Mouse (Mus musculus): Measurements from ENCODE around the gene Mob1b. TPM values are rescaled to one million over a fixed set of nuclear protein-coding genes. Genes with fewer than 3 reads are reported as not detected.

The Mob1b gene
- total and polyA plus RNA-seq, 3 experiments = 7.0 to 11.9 (median 10.5) TPM

GRCm38 (mm10) chr5:88688583-88689187 is 32.0 kb upstream of the Mob1b start:
- dilution Hi-C loops (cut with MboI; ENCODE audit: extremely low pct_ligation_motif_present, extremely low pct_unique_long_range_greater_than_20kb, low sequenced_read_pairs) (no loop called here), in situ Hi-C loops (cut with MboI; ENCODE audit: low pct_ligation_motif_present, low pct_unique_long_range_greater_than_20kb, low sequenced_read_pairs) (no loop called here)
- Histone ChIP-seq H3K4me3 (replicated peaks in 1 of 3; ENCODE audit: low read depth in 2 of 3, low read length in 2 of 3, poor library complexity in 1 of 3) (no peak overlapping the region), H3K79me2 (replicated peaks; ENCODE audit: control insufficient read depth, extremely low read depth, insufficient read depth, poor library complexity, severe bottlenecking) (no peaks in the 10 kb centered on the region), H3K4me2 (ENCODE audit: insufficient read depth, low read depth, poor library complexity, severe bottlenecking) (no peak overlapping the region), H3K9ac (ENCODE audit: insufficient read depth, low read depth) (no peak overlapping the region), H3K9me3 (replicated peaks; ENCODE audit: low read length) (no peaks in the 10 kb centered on the region), H3K4me1 (ENCODE audit: control insufficient read depth in 1 of 2, insufficient read depth in 2 of 2) (peaks cover 0 to 3% of the 10 kb centered on the region in 2 experiments; a peak in 1 of 4 replicates), H3K27ac (ENCODE audit: insufficient read depth, low read depth) (no peak overlapping the region), H3K27me3 (replicated peaks) (no peaks in the 10 kb centered on the region), H3K36me3 (replicated peaks in 1 of 2; ENCODE audit: control insufficient read depth in 1 of 2, insufficient read depth in 1 of 2, low read length in 1 of 2) (no peaks in the 10 kb centered on the region)
- DNase-seq (ENCODE audit: extremely low read depth) = no peak
- TF ChIP-seq MAZ (IDR thresholded peaks at IDR 0.05; ENCODE audit: low read depth, low read length) (no peak), ZKSCAN1 (IDR thresholded peaks at IDR 0.05; ENCODE audit: borderline replicate concordance, low read depth, low read length) (no peak), MXI1 (IDR thresholded peaks at IDR 0.05; ENCODE audit: low read depth, low read length) (no peak), ZNF384 (IDR thresholded peaks at IDR 0.05; ENCODE audit: low read depth, low read length) (no peak), NELFE (IDR thresholded peaks at IDR 0.05; ENCODE audit: low read depth, low read length) (no peak), RAD21 (IDR thresholded peaks at IDR 0.05; ENCODE audit: low read depth, low read length) (no peak), EP300 (IDR thresholded peaks at IDR 0.05; ENCODE audit: low read length) (no peak), SMC3 (IDR thresholded peaks at IDR 0.05; ENCODE audit: low read depth, low read length) (no peak), SIN3A (IDR thresholded peaks at IDR 0.05; ENCODE audit: low read length) (no peak), BHLHE40 (IDR thresholded peaks at IDR 0.05; ENCODE audit: low read depth, low read length) (no peak), CHD1 (IDR thresholded peaks at IDR 0.05; ENCODE audit: low read depth, low read length) (no peak), USF1 (IDR thresholded peaks at IDR 0.05; ENCODE audit: low read depth, low read length) (no peak), MEF2A (IDR thresholded peaks at IDR 0.05; ENCODE audit: borderline replicate concordance, low read depth, low read length) (no peak), UBTF (IDR thresholded peaks at IDR 0.05; ENCODE audit: low read depth, low read length) (no peak), CTCF (conservative IDR thresholded peaks at IDR 0.05 in 1 of 2, IDR thresholded peaks at IDR 0.05 in 1 of 2; ENCODE audit: low read depth in 2 of 2, low read length in 2 of 2) (no peak)

- Histone ChIP-seq H3K36me3 (replicated peaks in 1 of 2; ENCODE audit: control insufficient read depth in 1 of 2, insufficient read depth in 1 of 2, low read length in 1 of 2) (no peaks in the 10 kb centered on the region), H3K4me2 (ENCODE audit: insufficient read depth, low read depth, poor library complexity, severe bottlenecking) (no peak overlapping the region), H3K79me2 (replicated peaks; ENCODE audit: control insufficient read depth, extremely low read depth, insufficient read depth, poor library complexity, severe bottlenecking) (no peaks in the 10 kb centered on the region), H3K27ac (ENCODE audit: insufficient read depth, low read depth) (no peak overlapping the region), H3K4me1 (ENCODE audit: control insufficient read depth in 1 of 2, insufficient read depth in 2 of 2) (peaks cover 0 to 3% of the 10 kb centered on the region in 2 experiments; a peak in 1 of 4 replicates), H3K9ac (ENCODE audit: insufficient read depth, low read depth) (no peak overlapping the region), H3K9me3 (replicated peaks; ENCODE audit: low read length) (no peaks in the 10 kb centered on the region), H3K27me3 (replicated peaks) (no peaks in the 10 kb centered on the region), H3K4me3 (replicated peaks in 1 of 3; ENCODE audit: low read depth in 2 of 3, low read length in 2 of 3, poor library complexity in 1 of 3) (no peak overlapping the region)
- TF ChIP-seq SMC3 (IDR thresholded peaks at IDR 0.05; ENCODE audit: low read depth, low read length) (peak; percentile 40), CTCF (conservative IDR thresholded peaks at IDR 0.05 in 1 of 2, IDR thresholded peaks at IDR 0.05 in 1 of 2; ENCODE audit: low read depth in 2 of 2, low read length in 2 of 2) (peak; percentile 28 to 62; a peak in 2 of 4 replicates), NRF1 (IDR thresholded peaks at IDR 0.05; ENCODE audit: low read depth, low read length) (no peak), TBP (conservative IDR thresholded peaks at IDR 0.05; ENCODE audit: low read depth, low read length) (no peak), GABPA (IDR thresholded peaks at IDR 0.05; ENCODE audit: insufficient replicate concordance, low read depth, low read length) (no peak), JUND (conservative IDR thresholded peaks at IDR 0.05; ENCODE audit: low read depth, low read length) (no peak), JUN (IDR thresholded peaks at IDR 0.05; ENCODE audit: insufficient read depth, low read depth, low read length) (no peak), ZMIZ1 (IDR thresholded peaks at IDR 0.05; ENCODE audit: low read depth, low read length) (no peak), PAX5 (IDR thresholded peaks at IDR 0.05; ENCODE audit: low read length) (no peak), RAD21 (IDR thresholded peaks at IDR 0.05; ENCODE audit: low read depth, low read length) (peak; percentile 65), SIN3A (IDR thresholded peaks at IDR 0.05; ENCODE audit: low read length) (no peak)
- in situ Hi-C loops (cut with MboI; ENCODE audit: low pct_ligation_motif_present, low pct_unique_long_range_greater_than_20kb, low sequenced_read_pairs) (no loop called here), dilution Hi-C loops (cut with MboI; ENCODE audit: extremely low pct_ligation_motif_present, extremely low pct_unique_long_range_greater_than_20kb, low sequenced_read_pairs) (no loop called here)
- DNase-seq (ENCODE audit: extremely low read depth) = peak; percentile 48
These were observed 31.2 kb upstream of the Mob1b start for GRCm38 (mm10) chr5:88689279-88689938.

Measured in CH12.LX (cell line).